Mouse (Mus musculus): Measurements from ENCODE around the gene Elf2. TPM values are rescaled to one million over a fixed set of nuclear protein-coding genes. Genes with fewer than 3 reads are reported as not detected.
"Not testable (repeated sequence)": the region's sequence is repeated elsewhere in the genome, so short reads cannot be mapped to it uniquely, and the experiment has no call there.

The Elf2 gene
- polyA plus RNA-seq, 1 experiment = 54.0 TPM

- Histone ChIP-seq H3K4me1 (ENCODE audit: control insufficient read depth, insufficient read depth, low read length) (no peaks in the 10 kb centered on the region), H3K27ac (ENCODE audit: insufficient read depth, low read depth, low read length) (no peak overlapping the region), H3K4me3 (ENCODE audit: insufficient read depth, low read length) (no peak overlapping the region)
- TF ChIP-seq POLR2A (IDR thresholded peaks at IDR 0.05; ENCODE audit: borderline replicate concordance, low read depth, low read length) (no peak), CTCF (IDR thresholded peaks at IDR 0.05; ENCODE audit: low read depth, low read length) (no peak)
Observed at GRCm38 (mm10) chr3:51361066-51361465, 20.6 kb upstream of the Elf2 start.

- Histone ChIP-seq H3K4me3 (ENCODE audit: insufficient read depth, low read length) (0 out of 2 replicates have a peak overlapping the region, but pooled peaks have one; percentile 76), H3K4me1 (ENCODE audit: control insufficient read depth, insufficient read depth, low read length) (no peaks in the 10 kb centered on the region), H3K27ac (ENCODE audit: insufficient read depth, low read depth, low read length) (no peak overlapping the region)
- TF ChIP-seq CTCF (IDR thresholded peaks at IDR 0.05; ENCODE audit: low read depth, low read length) (no peak), POLR2A (IDR thresholded peaks at IDR 0.05; ENCODE audit: borderline replicate concordance, low read depth, low read length) (no peak)
Observed at GRCm38 (mm10) chr3:51359558-51360307, 19.3 kb upstream of the Elf2 start.

GRCm38 (mm10) chr3:51358660-51359557 is 18.4 kb upstream of the Elf2 start:
- TF ChIP-seq POLR2A (IDR thresholded peaks at IDR 0.05; ENCODE audit: borderline replicate concordance, low read depth, low read length) = no peak
- TF ChIP-seq CTCF (IDR thresholded peaks at IDR 0.05; ENCODE audit: low read depth, low read length) = no peak
- no peaks in the 10 kb centered on the region for H3K4me1 ChIP-seq (ENCODE audit: control insufficient read depth, insufficient read depth, low read length)
- peak overlapping the region; percentile 76 for H3K4me3 ChIP-seq (ENCODE audit: insufficient read depth, low read length)
- H3K27ac ChIP-seq (ENCODE audit: insufficient read depth, low read depth, low read length) = 0 out of 2 replicates have a peak overlapping the region, but pooled peaks have one; percentile 1

GRCm38 (mm10) chr3:51358181-51358580 is 17.7 kb upstream of the Elf2 start:
- TF ChIP-seq POLR2A (IDR thresholded peaks at IDR 0.05; ENCODE audit: borderline replicate concordance, low read depth, low read length) = no peak
- no peak for TF ChIP-seq CTCF (IDR thresholded peaks at IDR 0.05; ENCODE audit: low read depth, low read length)
- Histone ChIP-seq H3K4me3 (ENCODE audit: insufficient read depth, low read length) (peak overlapping the region; percentile 76), H3K4me1 (ENCODE audit: control insufficient read depth, insufficient read depth, low read length) (no peaks in the 10 kb centered on the region), H3K27ac (ENCODE audit: insufficient read depth, low read depth, low read length) (no peak overlapping the region)

- TF ChIP-seq POLR2A (IDR thresholded peaks at IDR 0.05; ENCODE audit: borderline replicate concordance, low read depth, low read length) (no peak), CTCF (IDR thresholded peaks at IDR 0.05; ENCODE audit: low read depth, low read length) (no peak)
- Histone ChIP-seq H3K27ac (ENCODE audit: insufficient read depth, low read depth, low read length) (no peak overlapping the region), H3K4me1 (ENCODE audit: control insufficient read depth, insufficient read depth, low read length) (no peaks in the 10 kb centered on the region), H3K4me3 (ENCODE audit: insufficient read depth, low read length) (peak overlapping the region; percentile 66)
Observed at GRCm38 (mm10) chr3:51357624-51358023, 17.2 kb upstream of the Elf2 start.

- TF ChIP-seq POLR2A (IDR thresholded peaks at IDR 0.05; ENCODE audit: borderline replicate concordance, low read depth, low read length) = no peak
- no peak overlapping the region for H3K27ac ChIP-seq (ENCODE audit: insufficient read depth, low read depth, low read length)
- no peaks in the 10 kb centered on the region for H3K4me1 ChIP-seq (ENCODE audit: control insufficient read depth, insufficient read depth, low read length)
- no peak overlapping the region for H3K4me3 ChIP-seq (ENCODE audit: insufficient read depth, low read length)
Observed at GRCm38 (mm10) chr3:51357078-51357477, 16.6 kb upstream of the Elf2 start.

- H3K4me1 ChIP-seq (ENCODE audit: control insufficient read depth, insufficient read depth, low read length); H3K4me3 ChIP-seq (ENCODE audit: insufficient read depth, low read length); H3K27ac ChIP-seq (ENCODE audit: insufficient read depth, low read depth, low read length): not testable (repeated sequence)
Observed at GRCm38 (mm10) chr3:51354956-51355355, 14.5 kb upstream of the Elf2 start.

GRCm38 (mm10) chr3:51354034-51354427 is 13.6 kb upstream of the Elf2 start:
- H3K27ac ChIP-seq (ENCODE audit: insufficient read depth, low read depth, low read length) = no peak overlapping the region
- no peak overlapping the region for H3K4me3 ChIP-seq (ENCODE audit: insufficient read depth, low read length)
- TF ChIP-seq CTCF (IDR thresholded peaks at IDR 0.05; ENCODE audit: low read depth, low read length) (no peak), POLR2A (IDR thresholded peaks at IDR 0.05; ENCODE audit: borderline replicate concordance, low read depth, low read length) (no peak)
- no peaks in the 10 kb centered on the region for H3K4me1 ChIP-seq (ENCODE audit: control insufficient read depth, insufficient read depth, low read length)

- H3K27ac ChIP-seq (ENCODE audit: insufficient read depth, low read depth, low read length) = no peak overlapping the region
- peaks cover 5% of the 10 kb centered on the region for H3K4me1 ChIP-seq (ENCODE audit: control insufficient read depth, insufficient read depth, low read length)
- H3K4me3 ChIP-seq (ENCODE audit: insufficient read depth, low read length) = no peak overlapping the region
- no peak for TF ChIP-seq POLR2A (IDR thresholded peaks at IDR 0.05; ENCODE audit: borderline replicate concordance, low read depth, low read length)
- peak; percentile 61 for TF ChIP-seq CTCF (IDR thresholded peaks at IDR 0.05; ENCODE audit: low read depth, low read length)
Observed at GRCm38 (mm10) chr3:51353325-51354033, 13.0 kb upstream of the Elf2 start.

All from bone marrow macrophage, adult 2 months (primary cell).